Mouse (Mus musculus) cerebellum, adult 2 months (tissue): ENCODE data around the gene Akr1c13. TPM values are rescaled to one million over a fixed set of nuclear protein-coding genes. Genes with fewer than 3 reads are reported as not detected.
"Not testable (repeated sequence)": the region's sequence is repeated elsewhere in the genome, so short reads cannot be mapped to it uniquely, and the experiment has no call there.

ENCODE experiments used
- DNase-seq, 2 experiments: peaks; one replicate each; pipeline ENCODE4 v3.0.0; 2021
- H3K27ac ChIP-seq: fragments of 200-500 bp; 2 replicates; pipeline ENCODE4 v1.5.1; 2012; ENCODE audit warnings: low read length, control low read depth, inconsistent platforms; ENCODE audit not compliant: insufficient read depth
- H3K27me3 ChIP-seq: fragments of 200-500 bp; 2 replicates; pipeline ENCODE4 v1.6.1; 2012; ENCODE audit warnings: inconsistent platforms, mild to moderate bottlenecking, low read length, moderate library complexity; ENCODE audit not compliant: control insufficient read depth, insufficient read depth
- H3K4me1 ChIP-seq: fragments of 200-500 bp; 2 replicates; pipeline ENCODE4 v1.6.1; 2011; ENCODE audit warnings: low read length; ENCODE audit not compliant: control insufficient read depth, insufficient read depth
- H3K4me3 ChIP-seq: fragments of 200-500 bp; replicated peaks from 2 replicates; pipeline ENCODE3; 2011; ENCODE audit warnings: mild to moderate bottlenecking, low read depth, low read length, control low read depth; ENCODE audit not compliant: insufficient read depth
- CTCF ChIP-seq: fragments of 200-500 bp; IDR thresholded peaks from 2 replicates; pipeline ENCODE4 v1.5.1; 2011; ENCODE audit warnings: low read depth, mild to moderate bottlenecking, control low read depth, low read length, moderate library complexity, borderline replicate concordance; ENCODE audit not compliant: insufficient read depth
- POLR2A ChIP-seq: fragments of 200-500 bp; IDR thresholded peaks from 2 replicates; pipeline ENCODE4 v1.6.1; 2011; ENCODE audit warnings: low read length, control low read depth, borderline replicate concordance; ENCODE audit not compliant: insufficient read depth
- WGBS: fragments of 180-500 bp; shearing (Covaris S2); methylation state at CpG from one replicate; pipeline ENCODE4 v1.1.7; 2018; 5-methylcytosine and 5-hydroxymethylcytosine counted together
- polyA plus RNA-seq: library from polyadenylated mRNA; depleted of rRNA; stranded (reverse); fragments of >200 nt; gene quantifications from 2 replicates; pipeline ENCODE4 v1.2.3, GENCODE M21; 2012; rRNA removed

Akr1c13 gene
- polyA plus RNA-seq = 0.32 and 0.77 TPM in 2 replicates

DNA sequence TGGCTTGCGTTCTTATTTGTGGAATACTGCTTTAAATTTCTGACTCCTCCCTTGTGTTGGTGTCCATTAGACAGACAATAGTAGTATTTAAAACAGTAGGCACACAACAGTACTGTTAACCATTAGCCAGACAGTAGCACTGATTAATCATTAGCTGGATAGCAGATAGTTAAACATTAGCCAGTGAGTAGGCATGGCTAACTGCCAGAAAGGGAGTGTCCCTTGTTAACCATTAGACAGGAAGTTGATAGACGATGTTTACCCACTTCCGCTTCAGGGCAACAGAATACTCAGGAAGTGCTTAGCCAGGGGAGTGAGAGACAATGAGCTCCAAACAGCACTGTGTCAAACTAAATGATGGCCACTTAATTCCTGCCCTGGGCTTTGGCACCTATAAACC lies at the start of gene Akr1c13:
Gene Akr1c13, plus strand, starts transcription at position 247 of the 400 bp plus-strand sequence.
- DNase-seq = no peak
- TF ChIP-seq POLR2A (no peak), CTCF (no peak)
- Histone ChIP-seq H3K27ac (no peak within 1 kb of the TSS), H3K27me3 (no peaks in the 10 kb centered on the region), H3K4me3 (no peak within 1 kb of the TSS), H3K4me1 (no peaks in the 10 kb centered on the region)
- 48% methylated on average over 3 of the region's 3 CpGs for WGBS

GRCm38 (mm10) chr13:4144261-4144660 lies 46.7 kb upstream of the Akr1c13 start:
- TF ChIP-seq CTCF (no peak), POLR2A (no peak)
- DNase-seq = no peak
- WGBS = 84% methylated on average over 1 of the region's 1 CpGs
- Histone ChIP-seq H3K27ac (no peak overlapping the region), H3K4me1 (no peaks in the 10 kb centered on the region), H3K27me3 (no peaks in the 10 kb centered on the region), H3K4me3 (no peak overlapping the region)

GRCm38 (mm10) chr13:4150518-4150917 lies 40.4 kb upstream of the Akr1c13 start, which contains the start of gene Akr1c18:
TSS of gene Akr1c18 (minus strand) at chr13:4150654.
- no peak for TF ChIP-seq CTCF
- TF ChIP-seq POLR2A = no peak
- H3K4me3 ChIP-seq = no peak within 1 kb of the TSS
- H3K27me3 ChIP-seq = no peaks in the 10 kb centered on the region
- DNase-seq = no peak
- H3K4me1 ChIP-seq = no peaks in the 10 kb centered on the region
- H3K27ac ChIP-seq = no peak within 1 kb of the TSS
- 69% methylated on average over 5 of the region's 5 CpGs for WGBS

DNA sequence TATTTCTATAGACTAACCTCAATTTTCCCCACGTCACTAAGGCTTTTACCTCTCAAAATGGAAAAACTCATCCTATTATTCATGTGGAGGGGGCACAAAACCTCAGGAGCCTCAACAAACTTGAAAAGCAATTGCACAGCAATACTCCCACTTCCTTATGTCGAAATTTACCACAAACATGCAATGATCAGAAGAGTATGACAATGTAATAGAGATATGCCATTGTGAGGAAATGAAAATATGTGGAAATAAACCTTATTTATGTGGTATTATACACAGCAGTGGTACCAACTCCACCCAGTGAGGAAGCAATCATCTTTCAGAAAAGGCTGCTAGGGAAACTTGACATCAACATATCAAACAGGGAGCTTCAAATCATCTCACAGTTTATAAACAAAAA lies 38.0 kb upstream of the Akr1c13 start:
- WGBS = 59% methylated on average over 2 of the region's 2 CpGs
- no peak overlapping the region for H3K4me3 ChIP-seq
- DNase-seq = no peak
- H3K27ac ChIP-seq = no peak overlapping the region
- no peak for TF ChIP-seq POLR2A
- no peak for TF ChIP-seq CTCF
- H3K4me1 ChIP-seq = no peaks in the 10 kb centered on the region
- H3K27me3 ChIP-seq = no peaks in the 10 kb centered on the region

GRCm38 (mm10) chr13:4153593-4153992 lies 37.4 kb upstream of the Akr1c13 start:
- Histone ChIP-seq H3K27me3 (no peaks in the 10 kb centered on the region), H3K27ac (no peak overlapping the region), H3K4me3 (no peak overlapping the region), H3K4me1 (no peaks in the 10 kb centered on the region)
- no peak for DNase-seq
- no peak for TF ChIP-seq POLR2A
- TF ChIP-seq CTCF = no peak
- 57% methylated on average over 3 of the region's 3 CpGs for WGBS

DNA sequence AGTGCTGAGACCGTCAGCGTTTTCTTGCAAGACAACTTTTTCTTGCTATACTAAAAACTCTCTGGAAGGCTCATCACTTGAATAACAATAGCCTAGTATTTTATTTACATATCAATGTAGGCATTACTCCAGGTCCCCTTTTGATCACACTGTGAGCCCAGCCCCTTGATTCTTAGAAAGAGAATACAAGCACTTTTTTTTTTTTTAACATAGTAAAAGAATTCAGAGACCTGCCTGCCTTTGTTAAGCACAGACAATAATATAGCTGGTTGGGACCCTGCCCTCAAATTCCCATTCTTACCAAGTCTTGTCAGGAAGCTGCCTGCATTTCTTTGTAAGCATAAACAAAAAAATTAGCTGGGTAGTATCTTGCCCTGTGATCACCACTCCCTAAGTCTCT lies 35.7 kb upstream of the Akr1c13 start:
- Histone ChIP-seq H3K27ac (no peak overlapping the region), H3K4me3 (no peak overlapping the region), H3K4me1 (no peaks in the 10 kb centered on the region), H3K27me3 (no peaks in the 10 kb centered on the region)
- no peak for DNase-seq
- 21% methylated on average over 2 of the region's 2 CpGs for WGBS
- TF ChIP-seq POLR2A (no peak), CTCF (no peak)

- WGBS = 35% methylated on average over 1 of the region's 1 CpGs
- TF ChIP-seq CTCF (no peak), POLR2A (no peak)
Measured at GRCm38 (mm10) chr13:4168006-4168405, 22.9 kb upstream of the Akr1c13 start.

DNA sequence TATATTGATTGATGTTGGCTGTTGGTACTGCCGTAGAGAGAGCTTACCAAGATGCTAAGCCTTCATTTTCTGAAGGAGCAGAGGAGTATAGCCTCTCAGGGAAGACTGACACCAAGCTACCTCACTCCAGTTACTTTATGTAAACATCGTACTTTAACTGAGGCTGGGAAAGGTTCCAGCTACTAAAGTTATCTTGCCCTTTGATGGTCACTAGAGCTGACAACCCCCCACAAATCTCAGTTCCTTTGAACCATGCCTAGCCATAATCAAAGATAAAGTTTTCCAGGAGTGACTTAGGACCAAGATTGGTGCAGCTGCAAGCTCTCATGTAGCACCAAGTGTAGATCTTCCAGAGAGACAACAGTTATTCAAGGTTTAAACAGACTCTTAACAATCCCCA lies 18.0 kb upstream of the Akr1c13 start:
- TF ChIP-seq CTCF (no peak), POLR2A (no peak)
- H3K4me3 ChIP-seq = no peak overlapping the region
- no peak for DNase-seq
- H3K4me1 ChIP-seq = no peaks in the 10 kb centered on the region
- no peaks in the 10 kb centered on the region for H3K27me3 ChIP-seq
- H3K27ac ChIP-seq = no peak overlapping the region
- 49% methylated on average over 2 of the region's 2 CpGs for WGBS

More at GRCm38 (mm10) chr13:4168006-4168405, 22.9 kb upstream of the Akr1c13 start:
- DNase-seq = no peak
- no peak overlapping the region for H3K4me3 ChIP-seq
- no peaks in the 10 kb centered on the region for H3K27me3 ChIP-seq
- H3K27ac ChIP-seq = no peak overlapping the region
- no peaks in the 10 kb centered on the region for H3K4me1 ChIP-seq

DNA sequence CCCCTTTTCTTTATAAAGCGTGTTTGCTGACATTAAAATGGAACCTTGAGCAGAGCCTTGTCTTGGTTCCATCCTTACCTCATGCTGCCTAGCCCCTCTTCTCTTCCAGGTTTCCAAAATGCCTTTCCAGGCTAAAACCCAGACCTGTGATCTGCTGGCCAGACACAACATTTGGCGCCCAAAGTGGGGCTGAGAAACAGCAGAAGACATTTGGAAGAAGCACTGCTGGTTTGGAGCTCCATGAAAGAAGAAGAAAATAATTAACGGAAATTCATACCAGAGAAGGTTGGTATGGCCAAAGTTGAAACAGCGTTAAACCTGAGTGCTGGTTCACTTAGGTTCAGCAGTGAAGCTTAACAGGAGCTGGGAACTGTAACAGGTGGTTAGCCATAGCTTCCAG lies 9.6 kb upstream of the Akr1c13 start:
- not testable (repeated sequence) for H3K27ac ChIP-seq, H3K27me3 ChIP-seq, H3K4me1 ChIP-seq, DNase-seq, H3K4me3 ChIP-seq
- 92% methylated on average over 4 of the region's 4 CpGs for WGBS
